Mouse (Mus musculus) brain, embryonic 14.5 days (tissue): ENCODE results near the gene B3gnt2.

Experiments
- CTCF ChIP-seq: fragments of 200-500 bp; IDR thresholded peaks from 2 replicates; pipeline ENCODE4 v1.5.1; 2012; ENCODE audit warnings: inconsistent platforms, mild to moderate bottlenecking, moderate library complexity, borderline replicate concordance; ENCODE audit not compliant: insufficient read depth, insufficient read length; ENCODE audit errors: extremely low read depth
- POLR2A ChIP-seq: fragments of 200-500 bp; IDR thresholded peaks from 2 replicates; pipeline ENCODE4 v1.6.1; 2012; ENCODE audit warnings: mild to moderate bottlenecking, inconsistent platforms, borderline replicate concordance; ENCODE audit not compliant: poor library complexity, insufficient read depth, insufficient read length, severe bottlenecking; ENCODE audit errors: extremely low read depth

DNA sequence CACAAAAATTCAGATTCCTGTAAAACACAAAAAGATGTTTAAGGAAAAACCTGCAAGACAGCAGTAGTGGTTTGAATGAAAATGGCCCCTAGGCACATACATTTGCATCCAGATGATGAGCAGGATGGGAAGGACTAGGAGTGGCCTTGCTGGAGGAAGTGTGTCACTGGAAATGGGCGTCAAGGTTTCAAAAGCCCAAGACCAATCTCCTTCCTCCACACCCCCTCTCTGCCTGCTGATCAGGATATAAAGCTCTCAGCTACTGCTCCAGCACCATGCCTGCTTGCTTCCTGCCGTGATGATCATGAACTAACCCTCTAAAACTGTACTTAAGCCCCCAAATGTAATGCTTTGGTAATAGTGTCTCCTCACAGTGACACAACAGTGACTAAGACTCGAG, 39.3 kb upstream of the B3gnt2 start:
- TF ChIP-seq CTCF (no peak), POLR2A (no peak)
